Mouse (Mus musculus) liver, embryonic 14.5 days (tissue): Measurements from ENCODE around the gene Aldh9a1.

Source experiments
- CTCF ChIP-seq: IDR thresholded peaks from 2 replicates; pipeline ENCODE4 v1.5.1; 2016; ENCODE audit warnings: antibody characterized with exemption, low read depth, control low read depth
- EP300 ChIP-seq: IDR thresholded peaks from 2 replicates; pipeline ENCODE4 v1.6.1; 2016; ENCODE audit warnings: antibody characterized with exemption, low read depth

- TF ChIP-seq CTCF (no peak), EP300 (no peak)
Observed at GRCm38 (mm10) chr1:167393281-167393680, 43.5 kb downstream of the Aldh9a1 start.
